ENCODE assay signal across 8 mouse cellular contexts in genomic region chr6:142757334-142757965, GRCm38 (mm10). TPM values are rescaled to one million over a fixed set of nuclear protein-coding genes. Genes with fewer than 3 reads are reported as not detected.
DNase-seq lines count a peak whose midpoint lies in the region; ATAC-seq and TF ChIP-seq lines count a peak whose summit lies in the region.

No protein-coding gene starts in this region.

- no peak for TF ChIP-seq POLR2A in brain, embryonic 14.5 days (IDR thresholded peaks at IDR 0.05; ENCODE audit: borderline replicate concordance, extremely low read depth, insufficient read depth, insufficient read length, poor library complexity, severe bottlenecking)

- H3K36me3 ChIP-seq in kidney, embryonic 15.5 days: peaks cover 17% of the 10 kb centered on the region
- peaks cover 24% of the 10 kb centered on the region for H3K36me3 ChIP-seq in heart, postnatal 0 days (replicated peaks; ENCODE audit: control insufficient read depth, insufficient read depth, low read length)
- H3K36me3 ChIP-seq in lung, embryonic 16.5 days (ENCODE audit: control insufficient read depth, insufficient read depth, low read length): no peaks in the 10 kb centered on the region
- 0 out of 2 replicates have a peak, but pooled peaks cover 4% of the 10 kb centered on the region for H3K36me3 ChIP-seq in stomach, embryonic 14.5 days (ENCODE audit: control insufficient read depth, insufficient read depth, low read length)

- no peak for TF ChIP-seq CTCF in brain, embryonic 14.5 days (IDR thresholded peaks at IDR 0.05; ENCODE audit: borderline replicate concordance, extremely low read depth, insufficient read depth, insufficient read length)
- no peak for TF ChIP-seq CTCF in heart, postnatal 0 days (IDR thresholded peaks at IDR 0.05; ENCODE audit: low read depth)

- DNase-seq in kidney, adult 8-10 months: no peak
- DNase-seq in brain, embryonic 14.5 days (ENCODE audit: low read depth): peak; percentile 57
- DNase-seq in heart, postnatal 0 days (ENCODE audit: low spot score): peak; percentile 72
- DNase-seq in frontal cortex, adult 2 months (ENCODE audit: extremely low spot score in 1 of 2, low spot score in 1 of 2): no peak
- no peak for DNase-seq in left cerebral cortex, adult 9 months (ENCODE audit: low spot score in 2 of 2)

- 40% methylated on average over 10 of the region's 10 CpGs for WGBS in kidney, embryonic 15.5 days
- WGBS in heart, postnatal 0 days: 35% methylated on average over 10 of the region's 10 CpGs
- 11% methylated on average over 10 of the region's 10 CpGs for WGBS in lung, embryonic 16.5 days
- 32% methylated on average over 10 of the region's 10 CpGs for WGBS in stomach, embryonic 14.5 days

- no peak for ATAC-seq in kidney, embryonic 15.5 days (replicated peaks; ENCODE audit: low FRiP score)
- ATAC-seq in heart, postnatal 0 days (ENCODE audit: insufficient read depth, low read depth): no peak
- peak; percentile 17; the same call in 1 of the 2 replicates for ATAC-seq in lung, embryonic 16.5 days (ENCODE audit: low read depth)
- ATAC-seq in stomach, embryonic 14.5 days (ENCODE audit: insufficient number of reproducible peaks, insufficient read depth, low FRiP score, low read depth): no peak

- H3K9me3 ChIP-seq in kidney, embryonic 15.5 days (replicated peaks): no peaks in the 10 kb centered on the region
- no peaks in the 10 kb centered on the region for H3K9me3 ChIP-seq in heart, postnatal 0 days (replicated peaks; ENCODE audit: control insufficient read depth, low read length)
- no peaks in the 10 kb centered on the region for H3K9me3 ChIP-seq in lung, embryonic 16.5 days (ENCODE audit: control insufficient read depth, low read length)
- H3K9me3 ChIP-seq in stomach, embryonic 14.5 days (ENCODE audit: control insufficient read depth, low read depth, low read length): no peaks in the 10 kb centered on the region

- H3K9ac ChIP-seq in kidney, embryonic 15.5 days: peak overlapping the region; percentile 66
- peak overlapping the region; percentile 85 for H3K9ac ChIP-seq in heart, postnatal 0 days (replicated peaks; ENCODE audit: low read depth, low read length)
- peak overlapping the region; percentile 89 for H3K9ac ChIP-seq in lung, embryonic 16.5 days (ENCODE audit: low read length)
- H3K9ac ChIP-seq in stomach, embryonic 14.5 days (replicated peaks; ENCODE audit: low read depth, low read length): peak overlapping the region; percentile 78; the same call in 1 of the 2 replicates

- peak overlapping the region; percentile 56; the same call in 1 of the 2 replicates for H3K27ac ChIP-seq in kidney, embryonic 15.5 days
- H3K27ac ChIP-seq in heart, postnatal 0 days (ENCODE audit: low read depth): peak overlapping the region; percentile 89
- peak overlapping the region; percentile 81 for H3K27ac ChIP-seq in lung, embryonic 16.5 days (ENCODE audit: low read length)
- H3K27ac ChIP-seq in stomach, embryonic 14.5 days (ENCODE audit: low read length): 0 out of 2 replicates have a peak overlapping the region, but pooled peaks have one; percentile 66

- H3K4me2 ChIP-seq in kidney, embryonic 15.5 days: peak overlapping the region; percentile 66
- H3K4me2 ChIP-seq in heart, postnatal 0 days (ENCODE audit: low read depth, low read length): peak overlapping the region; percentile 91
- H3K4me2 ChIP-seq in lung, embryonic 16.5 days (ENCODE audit: low read depth, low read length): peak overlapping the region; percentile 86
- peak overlapping the region; percentile 80 for H3K4me2 ChIP-seq in stomach, embryonic 14.5 days (replicated peaks; ENCODE audit: low read depth, low read length)

- H3K4me1 ChIP-seq in kidney, embryonic 15.5 days: peaks cover 14% of the 10 kb centered on the region
- peaks cover 3% of the 10 kb centered on the region; the same call in 1 of the 2 replicates for H3K4me1 ChIP-seq in heart, postnatal 0 days (ENCODE audit: control insufficient read depth, insufficient read depth)
- H3K4me1 ChIP-seq in lung, embryonic 16.5 days (replicated peaks; ENCODE audit: control insufficient read depth, insufficient read depth, low read length): peaks cover 11% of the 10 kb centered on the region
- H3K4me1 ChIP-seq in stomach, embryonic 14.5 days (ENCODE audit: control insufficient read depth, insufficient read depth, low read length): peaks cover 19% of the 10 kb centered on the region; the same call in 1 of the 2 replicates

- H3K27me3 ChIP-seq in kidney, embryonic 15.5 days: peaks cover 24% of the 10 kb centered on the region
- no peaks in the 10 kb centered on the region for H3K27me3 ChIP-seq in heart, postnatal 0 days (ENCODE audit: control insufficient read depth, insufficient read depth, low read length)
- H3K27me3 ChIP-seq in lung, embryonic 16.5 days (ENCODE audit: control insufficient read depth, insufficient read depth, low read depth, low read length): peaks cover 3% of the 10 kb centered on the region; the same call in 1 of the 2 replicates
- no peaks in the 10 kb centered on the region for H3K27me3 ChIP-seq in stomach, embryonic 14.5 days (ENCODE audit: control insufficient read depth, insufficient read depth, low read length)

- peak; percentile 67; the same call in 1 of the 2 replicates for TF ChIP-seq EP300 in heart, postnatal 0 days (IDR thresholded peaks at IDR 0.05; ENCODE audit: low read depth)

- peak overlapping the region; percentile 65 for H3K4me3 ChIP-seq in kidney, embryonic 15.5 days (replicated peaks)
- H3K4me3 ChIP-seq in heart, postnatal 0 days (ENCODE audit: low read depth, low read length): peak overlapping the region; percentile 89
- H3K4me3 ChIP-seq in lung, embryonic 16.5 days (ENCODE audit: low read length): peak overlapping the region; percentile 82
- H3K4me3 ChIP-seq in stomach, embryonic 14.5 days (ENCODE audit: low read depth, low read length): peak overlapping the region; percentile 92

RNA-seq across cellular contexts. Expression of gene Cmas, which starts 1.0 kb away (rescaled TPM):
- polyA plus RNA-seq in kidney, embryonic 15.5 days (2015; fragmentation: Nextera tagmentation; extraction: Ambion mirVana): 77.1 and 77.2 TPM in 2 replicates
- 98.2 and 115 TPM in 2 replicates for polyA plus RNA-seq in brain, embryonic 14.5 days (2012; rRNA removed)
- 26.0 and 30.0 TPM in 2 replicates for total RNA-seq in heart, postnatal 0 days (2014; rRNA removed; ENCODE audit: low replicate concordance)
- polyA plus RNA-seq in heart, postnatal 0 days (2015; fragmentation: Nextera tagmentation; extraction: Ambion mirVana): 47.5 and 48.0 TPM in 2 replicates
- 61.7 and 65.1 TPM in 2 replicates for polyA plus RNA-seq in lung, embryonic 16.5 days (2015; fragmentation: Nextera tagmentation; extraction: Ambion mirVana)
- 89.2 and 91.9 TPM in 2 replicates for polyA plus RNA-seq in stomach, embryonic 14.5 days (2014; fragmentation: Nextera tagmentation; extraction: Ambion mirVana)
- polyA plus RNA-seq in frontal cortex, adult 2 months (2012; rRNA removed): 85.3 and 88.2 TPM in 2 replicates

RNA-seq across cellular contexts. Expression of gene Sult6b2, which starts 46.9 kb away (rescaled TPM):
- not detected in 2 replicates for polyA plus RNA-seq in kidney, embryonic 15.5 days (2015; fragmentation: Nextera tagmentation; extraction: Ambion mirVana)
- 0.15 and 0.25 TPM in 2 replicates for polyA plus RNA-seq in brain, embryonic 14.5 days (2012; rRNA removed)
- total RNA-seq in heart, postnatal 0 days (2014; rRNA removed; ENCODE audit: low replicate concordance): not detected in 2 replicates
- polyA plus RNA-seq in heart, postnatal 0 days (2015; fragmentation: Nextera tagmentation; extraction: Ambion mirVana): not detected in 2 replicates
- not detected in 2 replicates for polyA plus RNA-seq in lung, embryonic 16.5 days (2015; fragmentation: Nextera tagmentation; extraction: Ambion mirVana)
- not detected in 2 replicates for polyA plus RNA-seq in stomach, embryonic 14.5 days (2014; fragmentation: Nextera tagmentation; extraction: Ambion mirVana)
- 0.19 and 0.22 TPM in 2 replicates for polyA plus RNA-seq in frontal cortex, adult 2 months (2012; rRNA removed)

RNA-seq across cellular contexts. Expression of gene Abcc9, which starts 55.3 kb away (rescaled TPM):
- polyA plus RNA-seq in kidney, embryonic 15.5 days (2015; fragmentation: Nextera tagmentation; extraction: Ambion mirVana): 6.2 and 7.7 TPM in 2 replicates
- 4.4 and 8.0 TPM in 2 replicates for polyA plus RNA-seq in brain, embryonic 14.5 days (2012; rRNA removed)
- total RNA-seq in heart, postnatal 0 days (2014; rRNA removed; ENCODE audit: low replicate concordance): 104 and 108 TPM in 2 replicates
- 18.8 and 21.0 TPM in 2 replicates for polyA plus RNA-seq in heart, postnatal 0 days (2015; fragmentation: Nextera tagmentation; extraction: Ambion mirVana)
- polyA plus RNA-seq in lung, embryonic 16.5 days (2015; fragmentation: Nextera tagmentation; extraction: Ambion mirVana): 5.8 TPM in 2 replicates
- 31.0 and 34.4 TPM in 2 replicates for polyA plus RNA-seq in stomach, embryonic 14.5 days (2014; fragmentation: Nextera tagmentation; extraction: Ambion mirVana)
- polyA plus RNA-seq in frontal cortex, adult 2 months (2012; rRNA removed): 2.5 and 3.4 TPM in 2 replicates

Comparison
In these comparisons a context has a peak if more than half of its experiments do, and no peak if none do; other contexts are left out.
1. DNase-seq: peak in brain, embryonic 14.5 days (single experiment) and heart, postnatal 0 days (single experiment); none in kidney, adult 8-10 months (0 of 2), frontal cortex, adult 2 months (0 of 2) and left cerebral cortex, adult 9 months (0 of 2).
2. Peak in every context shown above with its lines, with median percentiles within 50 percentile points of each other: H3K27ac ChIP-seq, H3K4me2 ChIP-seq, H3K4me3 ChIP-seq and H3K9ac ChIP-seq.